Mouse (Mus musculus): Measurements from ENCODE around the gene Ccl17.

DNA sequence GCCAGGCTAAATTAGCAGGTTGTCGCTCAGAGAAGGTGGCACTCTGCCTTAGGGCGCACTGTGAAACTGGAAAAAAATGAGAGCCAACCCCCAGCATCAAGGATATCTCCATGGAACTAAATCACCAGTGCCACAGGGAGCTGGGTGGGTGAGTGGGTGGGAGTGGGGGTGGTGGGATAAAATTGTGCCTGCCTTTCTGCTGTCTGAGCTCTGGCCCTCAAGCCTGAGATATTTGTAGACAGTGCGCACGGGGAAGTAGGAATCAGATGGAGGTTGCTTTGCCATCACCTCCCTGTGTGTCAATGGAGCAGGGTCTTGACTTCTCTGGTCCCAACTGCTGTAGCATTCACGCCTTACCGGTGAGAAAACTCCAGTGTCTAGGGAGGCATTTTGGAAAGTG lies 37.2 kb upstream of the Ccl17 start:
- TF ChIP-seq CTCF (IDR thresholded peaks at IDR 0.05; ENCODE audit: extremely low read depth, insufficient read length, insufficient replicate concordance, low read depth, low read length) (no peak), POLR2A (IDR thresholded peaks at IDR 0.05; ENCODE audit: low read depth, low read length) (no peak)

Data from small intestine, adult 2 months (tissue).